Mouse (Mus musculus): ENCODE results near the gene Armh1. TPM values are rescaled to one million over a fixed set of nuclear protein-coding genes. Genes with fewer than 3 reads are reported as not detected.
A peak's percentile ranks its signal among the peaks of the same experiment; 100 is the strongest.

Armh1 gene
- polyA plus RNA-seq, 1 experiment, result not detected

GRCm38 (mm10) chr4:117181863-117182758 is 69.8 kb downstream of the Armh1 start, which contains the start of gene Kif2c:
Gene Kif2c, minus strand, starts transcription at chr4:117182639.
- Histone ChIP-seq H3K27me3 (replicated peaks) (no peaks in the 10 kb centered on the region), H3K4me3 (replicated peaks) (peak within 1 kb of the TSS; percentile 94), H3K4me1 (peaks cover 31% of the 10 kb centered on the region), H3K9me3 (no peaks in the 10 kb centered on the region), H3K36me3 (replicated peaks; ENCODE audit: low read length) (peaks cover 30% of the 10 kb centered on the region)
- TF ChIP-seq FLI1 (IDR thresholded peaks at IDR 0.05; ENCODE audit: low read length) (peak; percentile 92; the same call in 1 of the 2 replicates), GATA1 (IDR thresholded peaks at IDR 0.05; ENCODE audit: borderline replicate concordance, low read length) (no peak; the same call in 2 of the 3 replicates)

GRCm38 (mm10) chr4:117169936-117170335 is 82.0 kb downstream of the Armh1 start:
- H3K4me3 ChIP-seq (replicated peaks), result no peak overlapping the region
- no peaks in the 10 kb centered on the region for H3K9me3 ChIP-seq
- H3K27me3 ChIP-seq (replicated peaks), result no peaks in the 10 kb centered on the region
- TF ChIP-seq GATA1 (IDR thresholded peaks at IDR 0.05; ENCODE audit: borderline replicate concordance, low read length) (no peak), FLI1 (IDR thresholded peaks at IDR 0.05; ENCODE audit: low read length) (no peak)
- peaks cover 99% of the 10 kb centered on the region for H3K36me3 ChIP-seq (replicated peaks; ENCODE audit: low read length)
- no peaks in the 10 kb centered on the region for H3K4me1 ChIP-seq

Other genes starting within 250 kb of the Armh1 start
- 5.3 TPM in 1 of 2 replicates, not detected in the other for gene Eif2b3, start 232.7 kb downstream of the Armh1 start, polyA plus RNA-seq (2012; ENCODE audit: insufficient read depth, low replicate concordance)
- gene Ptch2, start 156.1 kb downstream of the Armh1 start, polyA plus RNA-seq (2012; ENCODE audit: insufficient read depth, low replicate concordance), result 11.8 TPM in 1 of 2 replicates, not detected in the other
- 12.4 and 46.5 TPM in 2 replicates for gene Btbd19, start 126.4 kb downstream of the Armh1 start, polyA plus RNA-seq (2012; ENCODE audit: insufficient read depth, low replicate concordance)
- 12.1 TPM in 1 of 2 replicates, not detected in the other for gene Tctex1d4, start 125.3 kb downstream of the Armh1 start, polyA plus RNA-seq (2012; ENCODE audit: insufficient read depth, low replicate concordance)
- gene Plk3, start 118.2 kb downstream of the Armh1 start, polyA plus RNA-seq (2012; ENCODE audit: insufficient read depth, low replicate concordance), result 13.2 and 16.0 TPM in 2 replicates
- gene Rps8, start 95.9 kb downstream of the Armh1 start, polyA plus RNA-seq (2012; ENCODE audit: insufficient read depth, low replicate concordance), result 358 and 2,282 TPM in 2 replicates
- gene Kif2c, start 69.5 kb downstream of the Armh1 start, polyA plus RNA-seq (2012; ENCODE audit: insufficient read depth, low replicate concordance), result 5.6 and 8.3 TPM in 2 replicates
- 0.53 TPM in 1 of 2 replicates, not detected in the other for gene Tmem53, start 174 bp downstream of the Armh1 start, polyA plus RNA-seq (2012; ENCODE audit: insufficient read depth, low replicate concordance)
- 37.4 and 38.2 TPM in 2 replicates for gene Rnf220, start 244.9 kb upstream of the Armh1 start, polyA plus RNA-seq (2012; ENCODE audit: insufficient read depth, low replicate concordance)

All from megakaryocyte, embryonic 14.5 days (primary cell).